Mouse (Mus musculus) regulatory T cell (primary cell): ENCODE measurements around the gene Myt1.
"Not testable (repeated sequence)": the region's sequence is repeated elsewhere in the genome, so short reads cannot be mapped to it uniquely, and the experiment has no call there.

ENCODE experiments used
- in situ Hi-C: fragments of 300-600 bp; cut with MboI, MseI; formaldehyde crosslinking; loops from one replicate; pipeline ENCODE4 v1.15.1; 2025; ENCODE audit warnings: high pct_unique_total_duplicates

The Myt1 gene

GRCm38 (mm10) chr2:181775786-181776185 is 12.7 kb downstream of the Myt1 start:
- in situ Hi-C loops: no loop called here

GRCm38 (mm10) chr2:181777715-181778114 is 14.6 kb downstream of the Myt1 start:
- in situ Hi-C loops: no loop called here

GRCm38 (mm10) chr2:181781421-181781820 is 18.3 kb downstream of the Myt1 start:
- in situ Hi-C loops: no loop called here

GRCm38 (mm10) chr2:181787852-181788251 is 24.7 kb downstream of the Myt1 start:
- in situ Hi-C loops: no loop called here

- in situ Hi-C loops: no loop called here
Observed at GRCm38 (mm10) chr2:181789396-181789795, 26.3 kb downstream of the Myt1 start.

- in situ Hi-C loops: not testable (repeated sequence)
Observed at GRCm38 (mm10) chr2:181793186-181793585, 30.1 kb downstream of the Myt1 start.

- in situ Hi-C loops: no loop called here
Observed at GRCm38 (mm10) chr2:181795641-181796130, 32.6 kb downstream of the Myt1 start.

GRCm38 (mm10) chr2:181797672-181798071 is 34.5 kb downstream of the Myt1 start:
- in situ Hi-C loops: no loop called here

- in situ Hi-C loops: no loop called here
Observed at GRCm38 (mm10) chr2:181829032-181829650, 66.0 kb downstream of the Myt1 start.

GRCm38 (mm10) chr2:181832745-181833144 is 69.6 kb downstream of the Myt1 start:
- in situ Hi-C loops: no loop called here

- in situ Hi-C loops: no loop called here
Observed at GRCm38 (mm10) chr2:181837372-181838292, 74.5 kb downstream of the Myt1 start, which contains the start of gene Pcmtd2. TSS of gene Pcmtd2 (plus strand) at chr2:181837854.

GRCm38 (mm10) chr2:181838293-181838680 is 75.2 kb downstream of the Myt1 start:
- in situ Hi-C loops: no loop called here

GRCm38 (mm10) chr2:181845709-181846394 is 82.7 kb downstream of the Myt1 start:
- in situ Hi-C loops: no loop called here

- in situ Hi-C loops: loop anchor here (10.0 kb wide), 1 partner anchor 139 kb away; no protein-coding TSS in a partner anchor
Observed at GRCm38 (mm10) chr2:181863791-181864535, 100.8 kb downstream of the Myt1 start, which contains the start of gene Polr3k. TSS of gene Polr3k (plus strand) at chr2:181864337.

- in situ Hi-C loops: loop anchor here (10.0 kb wide), 1 partner anchor 140 kb away; no protein-coding TSS in a partner anchor
Observed at GRCm38 (mm10) chr2:181864536-181864860, 101.4 kb downstream of the Myt1 start.

- in situ Hi-C loops: loop anchor here (10.0 kb wide), 1 partner anchor 142 kb away; no protein-coding TSS in a partner anchor
Observed at GRCm38 (mm10) chr2:181866931-181867330, 103.8 kb downstream of the Myt1 start.

GRCm38 (mm10) chr2:181871039-181871438 is 107.9 kb downstream of the Myt1 start:
- in situ Hi-C loops: no loop called here
